Mouse (Mus musculus) cerebellum, postnatal 25 days (tissue): Measurements from ENCODE around the gene Olfr73.
"Not testable (repeated sequence)": the region's sequence is repeated elsewhere in the genome, so short reads cannot be mapped to it uniquely, and the experiment has no call there.

ENCODE experiments used
- DNase-seq, 2 experiments: peaks; one replicate each; pipeline ENCODE4 v3.0.0; 2021; ENCODE audit warnings: mixed read lengths in 2 of 2

The Olfr73 gene

DNA sequence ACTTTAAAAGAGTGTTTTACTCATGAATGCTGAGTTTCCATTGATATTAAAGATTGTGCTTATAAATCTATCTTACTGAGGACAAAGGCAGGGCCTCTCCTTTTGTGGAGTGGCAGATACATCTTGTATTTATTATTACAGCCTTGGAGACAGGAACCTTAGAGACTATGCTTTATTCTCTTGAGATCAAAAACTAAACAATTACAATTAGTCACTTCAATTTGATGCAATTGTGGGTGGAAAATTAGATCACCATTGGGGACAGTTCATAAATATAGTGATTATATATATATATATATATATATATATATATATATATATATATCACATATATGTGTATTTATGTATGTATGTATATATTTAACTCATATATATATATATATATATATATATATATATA, at the start of gene Olfr73:
Olfr73 (minus strand) TSS at position 101 of the 400 bp plus-strand sequence.
- DNase-seq, result no peak

DNA sequence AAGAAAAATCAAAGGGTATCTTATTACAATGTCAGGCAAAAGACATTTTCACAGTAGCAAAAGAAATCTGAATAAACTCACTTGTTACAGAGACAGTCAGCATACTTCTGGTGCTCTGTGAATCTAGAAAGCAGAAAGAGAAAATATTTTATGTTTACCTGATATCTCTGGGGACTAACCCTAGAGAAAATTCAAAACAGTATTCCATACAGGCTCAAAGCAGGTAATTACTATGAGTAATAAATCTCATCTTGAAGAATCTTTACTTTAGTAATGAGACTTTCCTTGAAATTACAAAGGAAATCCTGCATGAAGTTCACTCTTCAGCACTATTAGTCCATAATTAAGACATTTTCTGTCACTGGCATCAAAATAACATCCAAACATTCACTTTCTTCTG, 34.2 kb upstream of the Olfr73 start, which contains the start of gene Olfr1163:
Olfr1163 (minus strand) TSS at position 101 of the 400 bp plus-strand sequence.
- no peak for DNase-seq

DNA sequence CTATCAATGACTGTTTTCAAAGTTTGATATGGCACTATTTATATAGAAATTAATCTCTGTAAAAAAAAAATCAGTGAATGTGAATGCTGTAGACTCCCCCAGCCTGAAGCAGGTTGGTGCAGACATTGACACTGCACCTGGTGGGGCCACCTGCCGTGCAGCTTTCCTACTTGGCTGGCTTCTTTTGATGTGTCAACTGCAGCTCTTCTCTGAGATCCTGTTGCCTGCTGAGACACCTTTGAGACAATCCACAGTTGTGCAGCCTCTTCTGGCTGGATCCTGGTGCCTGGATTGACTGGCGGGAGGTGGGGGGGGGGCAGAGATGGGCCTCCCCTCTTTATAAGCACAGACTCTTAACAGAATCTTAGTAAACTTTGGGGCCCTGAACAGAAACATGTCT, 26.1 kb upstream of the Olfr73 start:
- no peak for DNase-seq

DNA sequence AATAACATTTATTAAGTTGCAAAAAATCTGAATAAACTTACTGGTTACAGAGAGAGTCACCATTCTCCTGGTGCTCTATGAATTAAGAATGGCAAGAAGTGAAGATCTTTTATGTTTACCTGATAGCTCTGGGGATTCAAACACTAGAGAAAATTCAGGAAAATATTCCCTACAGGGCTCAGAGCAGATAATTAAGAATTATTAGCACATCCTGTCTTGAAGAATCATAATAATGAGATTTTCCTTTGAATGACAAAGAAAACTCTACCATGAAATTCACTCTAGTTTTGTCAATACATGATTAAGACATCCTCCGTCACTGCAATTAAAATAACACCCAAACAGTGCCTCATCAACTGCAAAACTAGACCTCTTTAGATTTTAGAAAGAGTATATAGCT, 13.5 kb upstream of the Olfr73 start, which contains the start of gene Olfr1162:
Olfr1162 (minus strand) TSS at position 101 of the 400 bp plus-strand sequence.
- DNase-seq, result no peak

DNA sequence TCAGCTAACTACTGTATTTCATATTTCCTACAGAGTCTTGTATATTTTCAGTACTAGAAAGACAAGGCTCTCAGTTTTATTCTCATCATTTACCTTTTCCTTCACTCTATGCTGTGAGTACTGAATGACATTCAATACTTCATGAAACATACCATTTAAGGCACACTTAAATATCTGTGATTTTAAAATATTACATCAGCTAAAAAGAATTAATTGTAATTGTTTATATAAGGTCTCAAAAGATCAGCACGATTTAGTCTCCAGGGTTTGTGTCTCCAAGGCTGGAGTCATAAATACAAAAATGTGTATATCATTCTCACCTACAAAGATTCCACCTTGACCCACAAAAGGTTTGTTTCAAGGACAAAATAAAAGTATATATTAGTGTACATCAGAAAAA, 15.0 kb downstream of the Olfr73 start, which contains the start of gene Olfr1161:
Olfr1161 (plus strand) TSS at position 301 of the 400 bp plus-strand sequence.
- DNase-seq, result not testable (repeated sequence)

DNA sequence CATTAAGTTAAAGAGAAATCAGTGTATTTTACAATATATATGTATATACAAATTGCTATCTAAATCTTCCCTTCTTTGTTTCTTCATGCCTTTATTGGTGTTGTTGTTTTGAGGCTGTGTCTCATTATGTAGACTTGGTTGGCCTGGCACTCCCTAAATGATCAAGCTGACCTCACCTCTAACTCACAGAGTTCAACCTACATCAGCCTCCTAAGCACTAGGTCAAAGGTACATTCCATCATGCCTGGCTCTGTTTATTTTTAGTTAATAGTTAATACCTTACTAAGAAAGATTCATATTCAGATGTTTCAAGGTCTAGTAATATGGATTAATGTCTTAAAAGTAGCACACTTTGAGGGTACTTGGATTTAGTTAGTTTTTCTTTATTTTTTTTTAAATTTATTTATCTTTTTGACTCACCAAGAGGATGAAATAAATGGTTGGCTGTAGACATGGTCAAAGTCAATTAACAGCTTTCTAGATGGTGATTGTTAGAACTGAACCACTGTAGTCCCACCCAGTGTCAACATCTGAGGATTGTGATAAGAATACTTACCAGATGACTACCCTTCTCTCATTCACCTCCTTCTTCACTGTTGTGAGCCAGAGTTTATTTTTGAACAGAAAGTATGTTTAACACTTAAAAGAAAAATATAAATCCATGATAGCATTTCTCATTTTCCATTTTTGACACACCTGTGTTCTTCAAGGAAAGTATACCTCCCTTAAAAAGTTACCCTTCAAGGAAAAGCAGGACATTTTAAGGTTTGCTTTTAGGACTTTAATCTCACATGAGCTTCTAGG, 29.8 kb downstream of the Olfr73 start, which contains the start of gene Olfr1160:
Olfr1160 (minus strand) TSS at position 754 of the 804 bp plus-strand sequence.
- no peak for DNase-seq

DNA sequence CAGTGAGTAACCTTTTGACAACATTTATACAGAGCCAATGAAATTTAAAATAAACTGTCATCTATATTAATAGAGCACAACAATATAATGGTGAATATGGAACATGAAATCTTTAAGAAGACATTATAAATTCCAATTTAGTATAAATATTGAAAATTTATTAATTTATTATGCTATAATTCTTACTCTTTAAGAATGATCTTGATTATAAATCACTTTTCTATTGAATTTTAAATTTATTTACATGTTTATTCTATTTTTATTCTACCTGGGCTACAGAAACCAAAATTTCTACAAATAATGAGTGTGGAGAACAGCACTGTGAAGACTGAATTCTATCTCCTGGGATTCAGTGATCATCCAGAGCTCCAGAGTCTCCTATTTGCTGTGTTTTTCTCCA, 47.7 kb downstream of the Olfr73 start, which contains the start of gene Olfr1158:
Olfr1158 (plus strand) TSS at position 301 of the 400 bp plus-strand sequence.
- no peak for DNase-seq
